Mouse (Mus musculus): Measurements from ENCODE around the gene Gpr158.

The Gpr158 gene

DNA sequence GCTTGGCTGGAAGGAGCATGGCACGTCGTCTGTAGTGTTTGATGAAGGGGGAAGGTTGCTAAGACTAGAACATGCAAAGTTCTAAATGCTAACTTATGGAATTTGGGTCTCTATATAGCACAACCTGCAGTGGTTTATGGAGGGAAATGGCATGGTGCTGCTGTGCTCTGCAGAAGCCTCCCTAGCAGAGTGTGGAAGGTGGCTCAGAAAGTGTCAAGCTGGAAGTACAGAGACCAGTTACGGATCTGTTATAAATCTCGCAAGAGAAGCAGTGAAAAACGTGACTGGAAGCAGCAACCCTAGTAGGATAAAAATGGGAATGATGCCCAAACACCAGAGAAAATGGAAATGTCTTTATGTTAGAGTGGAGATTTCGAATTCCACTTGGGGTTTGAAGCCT is 251.8 kb downstream of the Gpr158 start:
- no peak for DNase-seq (ENCODE audit: low read depth in 1 of 2, low spot score in 2 of 2)

DNA sequence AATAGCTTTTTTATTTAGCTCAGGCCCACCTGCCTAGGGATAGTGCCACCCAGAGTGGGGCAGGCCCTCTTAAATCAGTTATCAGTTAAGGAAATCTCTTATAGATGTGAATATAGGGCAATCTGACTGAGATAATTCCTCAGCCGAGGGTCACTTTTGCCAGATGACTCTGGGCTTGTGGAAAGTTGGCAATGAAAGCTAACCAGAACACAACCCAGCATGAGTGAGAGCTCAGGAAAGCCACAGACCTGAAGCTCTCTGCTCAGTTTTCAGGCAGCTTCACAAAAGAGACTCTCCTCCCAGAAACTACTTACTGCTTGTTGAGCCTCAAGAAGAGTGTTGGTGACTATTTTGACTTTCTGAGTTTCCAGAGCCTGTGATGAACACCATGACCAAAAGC is 264.8 kb downstream of the Gpr158 start:
- no peak for DNase-seq (ENCODE audit: low read depth in 1 of 2, low spot score in 2 of 2)

DNA sequence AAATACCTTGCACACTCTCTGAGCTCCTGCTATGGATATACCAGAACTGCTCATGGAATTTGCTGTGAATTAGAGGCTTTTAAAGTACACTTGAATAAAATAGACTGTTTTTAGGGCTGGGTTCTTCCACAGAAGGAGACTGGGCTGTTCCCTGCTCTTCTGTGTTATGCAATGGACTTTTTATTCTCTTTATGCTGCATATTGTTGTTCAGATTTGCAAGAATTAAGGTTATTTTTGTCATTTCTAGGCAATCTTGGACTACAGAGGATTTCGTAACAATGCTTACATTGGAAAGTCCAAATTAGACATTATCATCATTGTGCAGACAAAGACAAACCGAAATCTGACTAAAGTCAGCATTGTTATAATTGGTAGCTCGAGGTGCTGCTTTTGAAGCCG is 298.4 kb downstream of the Gpr158 start:
- DNase-seq (ENCODE audit: low read depth in 1 of 2, low spot score in 2 of 2), result no peak

DNA sequence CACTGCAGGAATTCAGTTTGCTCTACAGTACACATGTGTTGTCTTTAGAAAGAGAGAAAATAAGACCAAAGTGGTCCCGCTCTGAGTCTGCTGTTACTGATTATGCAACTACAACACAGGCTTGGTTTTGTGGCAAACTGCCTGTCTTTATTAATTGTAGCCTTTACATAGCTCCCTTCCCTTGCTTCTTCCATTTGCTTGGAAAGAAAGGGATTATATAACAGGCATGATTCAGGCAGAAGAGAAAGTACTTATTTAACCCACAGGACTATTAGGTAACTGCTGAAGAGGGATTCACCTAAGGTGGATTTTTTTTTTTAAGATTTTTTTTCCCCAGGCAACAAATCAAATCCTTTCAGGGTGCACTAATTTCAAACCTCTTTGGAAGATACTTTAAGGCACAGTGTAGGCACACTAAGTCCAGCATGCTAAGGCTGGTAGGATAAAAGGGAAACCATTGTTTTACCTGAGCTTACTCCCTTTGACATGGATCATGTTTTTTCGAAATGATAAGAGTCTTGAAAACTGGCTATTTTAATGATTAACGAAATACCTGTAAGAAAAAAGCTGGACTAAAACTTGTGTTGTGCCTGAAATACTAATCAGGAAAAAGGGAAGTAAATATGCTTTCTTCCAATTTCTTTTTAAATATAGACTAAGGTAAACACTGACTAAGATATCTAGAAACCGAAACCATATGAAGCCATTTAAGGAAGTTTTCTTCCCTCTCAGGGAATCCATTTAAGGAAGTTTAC is 308.9 kb downstream of the Gpr158 start:
- DNase-seq (ENCODE audit: low read depth in 1 of 2, low spot score in 2 of 2), result no peak

DNA sequence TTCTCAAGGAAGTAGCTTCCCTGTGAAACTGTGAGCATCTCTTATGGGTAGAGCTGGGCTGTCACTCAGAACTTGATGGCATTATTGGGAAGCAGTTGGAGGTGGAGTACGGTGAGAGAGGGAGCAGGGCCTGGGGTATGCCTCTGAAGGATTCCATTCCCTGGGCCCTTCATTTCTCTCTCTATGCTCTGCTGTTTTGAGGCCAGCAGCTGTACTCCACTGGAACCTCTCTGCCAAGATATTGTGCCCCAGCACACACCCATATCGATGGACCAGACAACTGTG is 309.4 kb downstream of the Gpr158 start:
- DNase-seq (ENCODE audit: low read depth in 1 of 2, low spot score in 2 of 2), result no peak

DNA sequence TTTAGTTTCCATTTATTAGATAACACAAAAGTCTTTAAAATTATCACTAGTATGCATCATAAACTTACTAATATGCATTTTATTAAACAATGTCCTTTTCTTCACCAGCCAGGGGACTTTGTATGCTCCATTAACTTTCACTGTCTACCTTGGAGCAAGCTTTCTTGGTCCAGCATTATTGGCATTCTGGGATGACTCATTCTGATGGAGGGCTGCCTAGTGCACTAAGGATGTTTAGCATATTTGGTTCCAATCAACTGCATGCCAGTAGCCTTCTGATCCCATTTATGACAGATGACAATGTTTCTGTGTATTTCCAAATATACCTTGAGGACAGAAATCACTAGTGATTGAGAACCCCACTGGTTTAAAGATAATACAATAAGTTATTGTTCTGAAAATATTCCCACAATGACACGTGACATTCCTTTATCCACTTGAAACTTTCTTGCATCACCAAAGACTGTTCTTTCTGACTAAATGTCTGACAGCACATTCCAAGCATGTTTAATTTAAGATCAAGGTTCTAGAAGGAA is 313.5 kb downstream of the Gpr158 start:
- DNase-seq (ENCODE audit: low read depth in 1 of 2, low spot score in 2 of 2), result no peak

DNA sequence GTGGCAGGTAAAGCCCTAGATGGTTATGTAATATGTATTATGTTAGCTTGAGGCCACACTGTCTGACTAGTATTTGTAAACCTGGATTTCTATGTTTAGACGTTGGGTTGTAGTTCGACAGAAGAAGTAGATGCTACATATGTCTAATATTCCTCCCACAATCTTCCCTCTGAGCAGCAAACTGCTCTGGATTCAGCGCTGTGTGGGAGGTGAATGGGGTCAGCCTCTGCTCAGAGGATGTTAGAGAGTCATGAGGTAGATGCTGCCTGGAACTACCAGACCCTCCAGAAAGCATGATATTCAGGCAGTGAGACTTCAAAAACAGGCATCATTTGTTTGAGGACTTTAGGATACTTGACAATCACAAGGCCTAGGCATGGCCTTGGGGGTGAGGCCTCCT is 317.4 kb downstream of the Gpr158 start:
- DNase-seq (ENCODE audit: low read depth in 1 of 2, low spot score in 2 of 2), result no peak

DNA sequence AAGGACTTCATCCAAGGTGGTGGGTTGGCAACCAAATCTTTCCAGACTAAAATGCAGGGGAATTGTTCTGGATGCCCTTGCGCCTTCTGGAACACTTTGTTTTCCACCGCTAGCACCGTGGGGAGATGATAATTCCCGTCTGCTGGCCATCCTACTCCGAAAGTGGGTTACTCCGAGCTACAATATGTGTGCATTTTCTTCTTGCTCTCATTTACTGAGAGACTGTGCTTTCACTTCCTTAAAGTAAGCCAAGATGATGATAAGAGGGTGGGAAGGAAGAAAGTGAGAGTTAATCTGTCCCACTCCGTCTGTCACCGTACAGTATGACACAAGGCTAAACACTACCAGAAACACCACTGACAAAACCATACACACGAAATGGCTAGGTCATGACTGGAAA is 325.8 kb downstream of the Gpr158 start:
- no peak for DNase-seq (ENCODE audit: low read depth in 1 of 2, low spot score in 2 of 2)

DNA sequence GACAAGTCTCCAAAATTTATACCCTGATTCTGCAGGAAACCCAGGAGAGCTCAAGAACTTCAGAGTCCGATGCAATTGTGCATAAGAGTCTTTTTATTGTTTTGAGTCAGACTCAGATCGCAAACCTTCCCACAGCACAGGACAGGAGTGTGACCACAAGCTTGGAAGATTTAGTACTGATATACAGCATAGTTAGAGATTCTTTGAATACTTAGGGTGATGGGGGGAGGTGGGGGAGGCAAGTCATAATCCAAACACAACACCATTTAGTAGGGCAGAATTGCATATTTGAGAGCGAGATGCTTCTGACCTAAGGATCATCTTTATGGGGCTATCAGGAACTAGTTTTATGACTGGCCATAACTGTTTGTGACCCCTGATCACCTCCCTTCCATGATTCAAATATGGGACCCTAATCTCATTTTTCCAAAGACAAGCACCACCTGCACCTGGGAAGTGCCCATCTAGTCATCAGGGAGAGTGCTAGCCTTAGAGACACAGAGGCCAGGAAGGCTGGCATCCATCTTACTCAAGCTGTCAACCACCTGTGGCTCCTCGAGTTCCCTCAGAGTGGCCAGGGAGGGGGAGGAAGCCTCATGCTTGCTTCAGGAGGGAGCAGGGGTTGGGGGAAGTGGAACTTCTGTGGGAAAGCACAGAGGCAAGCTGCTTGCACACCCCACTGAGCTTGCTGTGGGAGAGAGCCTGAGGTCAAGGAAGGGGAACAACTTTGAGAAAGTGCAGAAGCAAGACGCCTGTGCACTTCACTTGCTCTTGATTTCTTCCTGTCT is 326.7 kb downstream of the Gpr158 start:
- no peak for DNase-seq (ENCODE audit: low read depth in 1 of 2, low spot score in 2 of 2)

DNA sequence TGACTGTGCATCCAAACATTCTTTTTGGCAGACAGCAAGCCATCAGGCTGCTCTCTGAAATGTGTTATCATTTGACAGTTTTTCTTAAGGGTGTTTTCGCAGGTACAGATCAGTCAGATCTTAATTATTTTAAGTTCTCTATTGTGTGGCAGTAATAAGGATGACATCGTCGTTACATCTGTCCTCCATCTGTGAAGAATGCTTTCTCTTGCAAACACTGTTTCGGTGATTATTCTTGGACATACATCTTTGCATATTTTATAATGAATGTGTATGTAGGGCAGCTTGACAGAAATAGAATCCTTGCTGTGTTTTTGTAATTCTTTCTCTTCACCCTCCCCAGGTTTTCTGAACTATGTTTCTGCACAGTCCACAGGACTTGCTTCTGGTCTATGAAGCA is 360.7 kb downstream of the Gpr158 start:
- DNase-seq (ENCODE audit: low read depth in 1 of 2, low spot score in 2 of 2), result no peak

DNA sequence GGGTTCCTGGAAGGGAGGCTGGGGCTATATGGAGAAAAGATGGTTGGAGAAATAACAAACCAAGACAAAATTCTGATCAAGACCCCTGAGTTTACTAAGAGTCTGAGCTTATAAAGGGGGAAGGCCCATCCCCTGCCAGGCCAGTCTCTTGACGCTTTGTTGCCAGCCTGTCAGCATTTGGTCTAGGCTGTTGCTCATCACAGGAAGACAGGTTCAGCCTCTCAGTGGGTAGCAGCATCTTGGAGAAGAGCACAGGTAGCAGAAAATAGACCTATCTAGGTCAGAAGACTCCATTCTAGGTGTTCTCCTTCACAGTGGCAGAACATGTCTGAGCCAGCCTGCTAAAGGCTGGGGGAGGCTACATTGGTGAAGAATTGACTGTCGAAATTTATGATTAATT is 416.4 kb downstream of the Gpr158 start:
- DNase-seq (ENCODE audit: low read depth in 1 of 2, low spot score in 2 of 2), result no peak

DNA sequence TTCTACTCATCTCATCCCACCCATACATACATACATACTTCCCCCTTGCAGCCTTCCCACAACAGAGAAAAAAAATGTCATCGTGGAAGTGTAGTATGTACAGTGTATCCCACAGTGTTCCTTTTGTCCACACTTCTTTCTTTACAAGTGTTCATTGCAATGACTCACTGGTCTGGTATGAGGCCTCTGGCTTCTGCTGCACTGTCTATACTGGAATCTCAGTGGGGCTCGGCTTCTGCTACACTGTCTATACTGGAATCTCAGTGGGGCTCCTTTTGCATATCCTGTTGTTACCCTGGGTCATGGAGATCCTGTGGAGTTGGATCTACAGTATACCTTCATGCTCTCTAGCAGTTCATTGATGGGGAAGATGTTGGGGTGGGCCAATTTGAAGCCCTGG is 425.8 kb downstream of the Gpr158 start:
- DNase-seq (ENCODE audit: low read depth in 1 of 2, low spot score in 2 of 2), result no peak

DNA sequence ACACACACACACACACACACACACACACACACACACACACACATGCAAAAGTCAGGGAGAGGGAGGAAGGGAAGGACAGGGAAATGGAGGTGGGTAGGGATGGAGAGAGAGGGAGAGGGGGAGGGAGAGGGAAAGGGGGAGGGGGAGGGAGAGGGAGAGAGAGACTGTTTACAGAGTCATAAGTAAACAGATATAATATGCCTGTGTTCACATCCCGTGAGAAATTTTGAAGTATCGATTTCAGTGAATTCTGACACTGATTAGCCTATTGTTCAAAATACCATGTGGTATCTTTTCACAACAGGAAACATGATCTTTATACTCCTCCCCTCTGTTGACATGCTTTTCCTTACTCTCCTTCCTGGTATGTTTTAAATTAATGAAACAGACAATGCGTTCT is 432.3 kb downstream of the Gpr158 start:
- no peak for DNase-seq (ENCODE audit: low read depth in 1 of 2, low spot score in 2 of 2)

DNA sequence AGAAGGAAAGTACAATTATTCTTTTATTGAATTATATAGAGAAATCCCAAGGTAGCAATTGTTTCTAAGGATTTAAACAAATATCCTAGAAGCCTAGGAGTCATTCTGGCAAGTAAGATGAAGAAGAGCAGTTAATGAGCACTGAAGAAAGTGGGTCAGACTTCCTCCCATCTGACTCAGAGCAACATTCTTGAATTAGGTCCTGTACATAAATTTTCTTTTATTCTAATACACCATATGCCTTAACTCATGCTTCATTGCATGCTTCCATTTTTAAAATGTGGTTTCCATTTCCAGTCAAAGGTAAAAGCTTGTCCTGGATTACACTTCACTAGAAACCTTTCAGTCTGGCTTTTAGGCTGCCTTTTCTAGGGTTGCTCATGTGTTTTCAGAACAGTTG is 432.7 kb downstream of the Gpr158 start:
- DNase-seq (ENCODE audit: low read depth in 1 of 2, low spot score in 2 of 2), result no peak

DNA sequence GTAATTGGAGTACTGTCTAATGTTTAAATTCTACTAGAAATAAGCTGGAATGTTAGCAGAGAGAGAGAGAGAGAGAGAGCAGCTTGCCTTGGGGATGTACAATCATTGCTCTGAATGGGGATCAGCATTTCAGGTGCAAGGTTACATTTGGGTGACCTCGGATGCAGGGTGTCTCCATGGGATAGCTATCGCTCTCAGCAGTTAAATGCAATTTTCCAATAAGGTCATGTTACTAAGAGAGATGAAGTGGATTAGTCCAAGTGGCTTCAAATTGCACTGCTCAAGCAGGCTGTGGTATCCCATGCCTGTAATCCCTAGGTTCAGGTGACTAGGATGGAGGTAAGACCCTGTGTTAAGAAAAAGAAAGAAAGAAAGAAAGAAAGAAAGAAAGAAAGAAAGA is 441.2 kb downstream of the Gpr158 start:
- no peak for DNase-seq (ENCODE audit: low read depth in 1 of 2, low spot score in 2 of 2)

DNA sequence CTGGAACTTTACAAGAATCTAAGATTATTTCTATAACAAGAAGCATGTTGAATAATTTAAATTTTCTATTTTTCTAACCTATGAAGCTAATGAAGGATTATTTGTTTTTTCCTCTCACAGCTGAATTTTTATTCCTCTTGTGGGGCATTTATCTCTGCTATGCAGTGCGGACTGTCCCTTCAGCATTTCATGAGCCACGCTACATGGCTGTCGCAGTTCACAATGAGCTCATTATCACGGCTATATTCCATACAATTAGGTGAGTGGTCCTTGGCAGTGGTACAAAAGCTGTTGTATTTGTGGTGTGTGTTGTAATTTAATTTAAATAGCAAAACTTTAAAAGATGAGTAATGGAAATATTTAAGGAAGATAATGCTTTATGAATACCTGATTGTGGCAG is 443.1 kb downstream of the Gpr158 start:
- no peak for DNase-seq (ENCODE audit: low read depth in 1 of 2, low spot score in 2 of 2)

DNA sequence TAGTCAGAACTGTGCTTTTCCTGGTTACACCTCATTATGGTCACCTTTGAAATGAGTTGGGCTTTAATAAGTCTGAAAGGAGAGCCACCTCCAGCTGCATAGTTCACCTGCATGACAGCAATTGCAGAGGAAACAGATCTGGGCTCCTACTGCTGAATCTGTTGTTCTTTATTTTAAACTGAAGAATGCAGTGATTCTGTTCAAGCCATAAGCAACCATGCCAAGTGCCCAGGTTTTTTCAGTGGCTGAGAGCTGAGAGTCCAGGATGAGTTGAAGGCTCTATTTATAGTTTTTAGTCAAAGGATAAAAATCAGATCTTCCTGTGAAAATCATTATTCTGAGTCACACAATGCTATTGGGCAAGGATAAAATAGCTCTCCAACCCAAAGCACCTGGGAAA is 496.7 kb downstream of the Gpr158 start:
- no peak for DNase-seq (ENCODE audit: low read depth in 1 of 2, low spot score in 2 of 2)
